ENCODE assay signal across 13 mouse cellular contexts in genomic region chr6:115758981-115759435, GRCm38 (mm10). TPM values are rescaled to one million over a fixed set of nuclear protein-coding genes. Genes with fewer than 3 reads are reported as not detected.
DNase-seq lines count a peak whose midpoint lies in the region; ATAC-seq and TF ChIP-seq lines count a peak whose summit lies in the region.
"Had no signal": no experiment of that assay in that cellular context is flagged by ENCODE, and none has a peak within 500 bp of the region (broad histone marks: within the 10 kb centered on the region; RNA-seq: fewer than 3 reads in every experiment).

No protein-coding gene starts in this region.

- H3K9ac ChIP-seq in heart, embryonic 12.5 days = no peak overlapping the region
- peak overlapping the region; percentile 64 for H3K9ac ChIP-seq in liver, embryonic 15.5 days
- no peak overlapping the region for H3K9ac ChIP-seq in forebrain, postnatal 0 days
- H3K9ac ChIP-seq: forebrain, embryonic 15.5 days; heart, embryonic 13.5 days had no signal

- H3K4me3 ChIP-seq in heart, embryonic 12.5 days = no peak overlapping the region
- H3K4me3 ChIP-seq in liver, embryonic 15.5 days (replicated peaks) = peak overlapping the region; percentile 59
- no peak overlapping the region for H3K4me3 ChIP-seq in forebrain, postnatal 0 days (ENCODE audit: low read depth, low read length)
- H3K4me3 ChIP-seq: forebrain, embryonic 15.5 days; heart, embryonic 13.5 days had no signal

- H3K4me2 ChIP-seq in heart, embryonic 12.5 days = no peak overlapping the region
- peak overlapping the region; percentile 70 for H3K4me2 ChIP-seq in liver, embryonic 15.5 days
- no peak overlapping the region for H3K4me2 ChIP-seq in forebrain, postnatal 0 days (ENCODE audit: low read depth)
- H3K4me2 ChIP-seq: forebrain, embryonic 15.5 days; heart, embryonic 13.5 days had no signal

- intact Hi-C loops in left cerebral cortex, postnatal 4 days (cut with DNase I) = no loop called here

- H3K27ac ChIP-seq in heart, embryonic 12.5 days (ENCODE audit: poor library complexity, severe bottlenecking) = no peak overlapping the region
- H3K27ac ChIP-seq in liver, embryonic 15.5 days (replicated peaks) = peak overlapping the region; percentile 82
- H3K27ac ChIP-seq in forebrain, postnatal 0 days (ENCODE audit: low read depth, low read length) = no peak overlapping the region
- H3K27ac ChIP-seq: forebrain, embryonic 15.5 days; heart, embryonic 13.5 days had no signal

- 52% methylated on average over 9 of the region's 9 CpGs for WGBS in heart, embryonic 12.5 days
- WGBS in liver, embryonic 15.5 days (ENCODE audit: insufficient replicate concordance) = 7% methylated on average over 9 of the region's 9 CpGs
- 70% methylated on average over 9 of the region's 9 CpGs for WGBS in forebrain, postnatal 0 days

- no peaks in the 10 kb centered on the region for H3K36me3 ChIP-seq in heart, embryonic 12.5 days
- H3K36me3 ChIP-seq in liver, embryonic 15.5 days (replicated peaks) = no peaks in the 10 kb centered on the region
- H3K36me3 ChIP-seq in forebrain, postnatal 0 days (ENCODE audit: insufficient read depth) = no peaks in the 10 kb centered on the region
- H3K36me3 ChIP-seq: forebrain, embryonic 15.5 days; heart, embryonic 13.5 days had no signal

- no peaks in the 10 kb centered on the region for H3K9me3 ChIP-seq in heart, embryonic 12.5 days (replicated peaks)
- no peaks in the 10 kb centered on the region for H3K9me3 ChIP-seq in liver, embryonic 15.5 days (replicated peaks)
- no peaks in the 10 kb centered on the region for H3K9me3 ChIP-seq in forebrain, postnatal 0 days (ENCODE audit: low read length)
- H3K9me3 ChIP-seq: forebrain, embryonic 15.5 days; heart, embryonic 13.5 days had no signal

- TF ChIP-seq CTCF in forebrain, postnatal 0 days (IDR thresholded peaks at IDR 0.05; ENCODE audit: low read depth) = no peak

- H3K27me3 ChIP-seq in heart, embryonic 12.5 days (replicated peaks) = no peaks in the 10 kb centered on the region
- H3K27me3 ChIP-seq in liver, embryonic 15.5 days = no peaks in the 10 kb centered on the region
- no peaks in the 10 kb centered on the region for H3K27me3 ChIP-seq in forebrain, postnatal 0 days (ENCODE audit: insufficient read depth, low read length)
- H3K27me3 ChIP-seq: forebrain, embryonic 15.5 days; heart, embryonic 13.5 days had no signal

- DNase-seq in heart, postnatal 4 days = no peak
- peak; percentile 52 for DNase-seq in thymus, postnatal 4 days
- no peak for DNase-seq in thymus, postnatal 0 days (ENCODE audit: low spot score)
- DNase-seq in left cerebral cortex, postnatal 4 days = no peak
- DNase-seq in forebrain, postnatal 0 days = no peak
- no peak for DNase-seq in right cerebral cortex, adult 2 months (ENCODE audit: low spot score in 2 of 2)
- DNase-seq: cerebellum, adult 9-11 months had no signal

- peaks cover 50% of the 10 kb centered on the region for H3K4me1 ChIP-seq in heart, embryonic 12.5 days (replicated peaks)
- peaks cover 88% of the 10 kb centered on the region for H3K4me1 ChIP-seq in liver, embryonic 15.5 days (replicated peaks)
- H3K4me1 ChIP-seq in forebrain, postnatal 0 days (ENCODE audit: insufficient read depth) = peaks cover under 1% of the 10 kb centered on the region; the same call in 1 of the 2 replicates

- ATAC-seq in heart, embryonic 12.5 days (ENCODE audit: insufficient number of reproducible peaks, low FRiP score) = 0 out of 2 replicates have a peak, but pooled peaks have one; percentile 20
- peak; percentile 83 for ATAC-seq in liver, embryonic 15.5 days (ENCODE audit: insufficient read depth)
- ATAC-seq in forebrain, postnatal 0 days = no peak
- ATAC-seq: forebrain, embryonic 15.5 days had no signal

RNA-seq across cellular contexts. Expression of gene Tmem40, which starts 3.2 kb away (rescaled TPM):
- 2.6 and 3.2 TPM in 2 replicates for polyA plus RNA-seq in heart, embryonic 12.5 days (2016; fragmentation: Nextera tagmentation; extraction: Ambion mirVana)
- total RNA-seq in heart, postnatal 4 days (2021) = under 1 TPM in 1 of 2 experiments, not detected in 1; 0.54 TPM
- 1.4 and 2.2 TPM in 2 replicates for polyA plus RNA-seq in thymus, postnatal 0 days (2015; fragmentation: Nextera tagmentation; extraction: Ambion mirVana)
- 24.7 and 29.2 TPM in 2 replicates for polyA plus RNA-seq in liver, embryonic 15.5 days (2015; fragmentation: Nextera tagmentation; extraction: Ambion mirVana)
- 1 to 10 TPM in 1 of 2 experiments, under 1 TPM in 1; 0.60 to 1.2 TPM for total RNA-seq in left cerebral cortex, postnatal 4 days (2021)
- 0.38 and 1.4 TPM in 2 replicates for total RNA-seq in forebrain, postnatal 0 days (2014; rRNA removed)
- 0.73 and 1.1 TPM in 2 replicates for polyA plus RNA-seq in forebrain, postnatal 0 days (2015; fragmentation: Nextera tagmentation; extraction: Ambion mirVana)
- total RNA-seq: liver, adult 2 months had no signal
- polyA plus RNA-seq: liver, adult 2 months; small intestine, adult 2 months had no signal

RNA-seq across cellular contexts. Expression of gene Cand2, which starts 15.3 kb away (rescaled TPM):
- polyA plus RNA-seq in heart, embryonic 12.5 days (2016; fragmentation: Nextera tagmentation; extraction: Ambion mirVana) = 71.6 and 73.7 TPM in 2 replicates
- 10 to 100 TPM; 74.1 to 74.2 TPM for total RNA-seq in heart, postnatal 4 days (2021)
- polyA plus RNA-seq in thymus, postnatal 0 days (2015; fragmentation: Nextera tagmentation; extraction: Ambion mirVana) = 4.5 and 5.3 TPM in 2 replicates
- polyA plus RNA-seq in liver, embryonic 15.5 days (2015; fragmentation: Nextera tagmentation; extraction: Ambion mirVana) = 2.9 and 3.0 TPM in 2 replicates
- total RNA-seq in left cerebral cortex, postnatal 4 days (2021) = 1 to 10 TPM; 8.3 to 8.5 TPM
- total RNA-seq in forebrain, postnatal 0 days (2014; rRNA removed) = 5.2 and 6.6 TPM in 2 replicates
- 2.9 and 4.2 TPM in 2 replicates for polyA plus RNA-seq in forebrain, postnatal 0 days (2015; fragmentation: Nextera tagmentation; extraction: Ambion mirVana)

RNA-seq across cellular contexts. Expression of gene Rpl32, which starts 49.5 kb away (rescaled TPM):
- polyA plus RNA-seq in heart, embryonic 12.5 days (2016; fragmentation: Nextera tagmentation; extraction: Ambion mirVana) = 1,366 and 1,429 TPM in 2 replicates
- total RNA-seq in heart, postnatal 4 days (2021) = 1,000 to 10,000 TPM; 1,006 to 1,007 TPM
- 3,802 and 3,817 TPM in 2 replicates for polyA plus RNA-seq in thymus, postnatal 0 days (2015; fragmentation: Nextera tagmentation; extraction: Ambion mirVana)
- polyA plus RNA-seq in liver, embryonic 15.5 days (2015; fragmentation: Nextera tagmentation; extraction: Ambion mirVana) = 836 and 1,114 TPM in 2 replicates
- 100 to 1,000 TPM; 842 to 903 TPM for total RNA-seq in left cerebral cortex, postnatal 4 days (2021)
- 1,524 and 2,855 TPM in 2 replicates for total RNA-seq in forebrain, postnatal 0 days (2014; rRNA removed)
- 1,212 and 1,517 TPM in 2 replicates for polyA plus RNA-seq in forebrain, postnatal 0 days (2015; fragmentation: Nextera tagmentation; extraction: Ambion mirVana)

Comparison
In these comparisons a context has a peak if more than half of its experiments do, and no peak if none do; other contexts are left out.
1. RNA of gene Cand2, which starts 15.3 kb away (polyA plus RNA-seq): 71.6 to 73.7 TPM in heart, embryonic 12.5 days; 4.5 to 5.3 TPM in thymus, postnatal 0 days, 2.9 to 4.2 TPM in forebrain, postnatal 0 days and 2.9 to 3.0 TPM in liver, embryonic 15.5 days; every median in the first group is over 10 times any median in the second.